Comparison of ENCODE assay signal across 14 mouse cellular contexts in genomic region chr19:56370389-56371150, GRCm38 (mm10). TPM values are rescaled to one million over a fixed set of nuclear protein-coding genes. Genes with fewer than 3 reads are reported as not detected.
"Had no signal": no experiment of that assay in that cellular context is flagged by ENCODE, and none has a peak within 500 bp of the region (broad histone marks: within the 10 kb centered on the region; RNA-seq: fewer than 3 reads in every experiment).

No protein-coding gene starts in this region.

- H3K27me3 ChIP-seq: limb, embryonic 13.5 days; neural tube, embryonic 12.5 days had no signal

- H3K36me3 ChIP-seq: limb, embryonic 13.5 days; midbrain, embryonic 10.5 days; neural tube, embryonic 12.5 days had no signal

- H3K27ac ChIP-seq: limb, embryonic 13.5 days; liver, embryonic 14.5 days; macrophage; midbrain, embryonic 10.5 days; neural tube, embryonic 12.5 days; stomach, postnatal 0 days had no signal

- DNase-seq: kidney, adult 8-10 months; kidney, postnatal 36 days; left cerebral cortex, postnatal 4 days; lung, adult 2 months; lung, postnatal 10 days; midbrain, embryonic 14.5 days; thymus, postnatal 4 days had no signal

- H3K9me3 ChIP-seq: limb, embryonic 13.5 days; midbrain, embryonic 10.5 days; neural tube, embryonic 12.5 days had no signal

- H3K4me3 ChIP-seq: limb, embryonic 13.5 days; midbrain, embryonic 10.5 days; neural tube, embryonic 12.5 days had no signal

- H3K4me1 ChIP-seq: neural tube, embryonic 12.5 days had no signal

RNA-seq across cellular contexts. Expression of gene Nrap, which starts 19.3 kb away (rescaled TPM):
- total RNA-seq: neutrophil, adult 5-6 weeks had no signal
